Comparison of ENCODE assay signal across 9 mouse cellular contexts in the genomic region with DNA sequence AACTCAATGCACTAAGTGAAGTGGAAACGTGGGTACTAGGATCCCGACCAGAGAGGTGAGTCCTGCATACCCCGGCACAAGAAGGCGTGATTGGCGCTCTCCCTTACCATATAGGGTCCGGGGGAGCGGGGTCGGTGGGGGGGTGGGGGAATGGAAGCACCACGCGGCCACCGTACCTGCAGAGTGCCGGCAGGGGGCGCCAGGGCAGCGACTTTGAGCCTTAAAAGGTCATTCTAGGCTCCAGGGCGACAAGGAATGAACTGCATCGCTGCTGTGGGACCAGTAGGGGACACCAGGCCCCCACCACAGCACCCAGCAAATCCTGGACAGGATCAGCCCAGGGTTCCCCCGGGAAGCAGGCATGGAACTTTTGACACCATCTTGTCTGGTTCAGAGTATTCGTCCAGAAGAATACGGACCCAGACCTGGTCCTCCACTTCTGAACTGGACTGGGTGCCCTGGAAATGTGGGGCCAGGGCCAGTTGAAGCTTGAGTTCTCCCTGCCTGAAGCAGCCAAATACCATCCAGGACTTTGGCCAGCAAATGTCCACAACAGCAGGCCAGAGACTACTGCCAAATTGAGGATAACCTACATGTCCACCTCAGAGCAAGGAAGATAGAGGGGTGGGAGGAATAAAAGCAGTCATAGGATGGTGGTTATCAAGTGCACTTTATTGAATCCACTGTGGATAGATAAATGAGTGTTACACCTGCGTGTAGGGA. TPM values are rescaled to one million over a fixed set of nuclear protein-coding genes. Genes with fewer than 3 reads are reported as not detected.
DNase-seq lines count a peak whose midpoint lies in the region; ATAC-seq and TF ChIP-seq lines count a peak whose summit lies in the region.
"Had no signal": no experiment of that assay in that cellular context is flagged by ENCODE, and none has a peak within 500 bp of the region (broad histone marks: within the 10 kb centered on the region; RNA-seq: fewer than 3 reads in every experiment).

No protein-coding gene starts in this region.

- 10% methylated on average over 20 of the region's 20 CpGs for WGBS in forebrain, embryonic 12.5 days
- 6% methylated on average over 20 of the region's 20 CpGs for WGBS in lung, embryonic 15.5 days

- no peak for TF ChIP-seq POLR2A in ES-Bruce4 (IDR thresholded peaks at IDR 0.05; ENCODE audit: insufficient read depth, low read length)

- H3K4me1 ChIP-seq in ES-Bruce4 (ENCODE audit: control insufficient read depth, insufficient read depth, low read length), result peaks cover 13% of the 10 kb centered on the region
- peaks cover 12% of the 10 kb centered on the region; the same call in 1 of the 2 replicates for H3K4me1 ChIP-seq in forebrain, embryonic 12.5 days
- peaks cover 29% of the 10 kb centered on the region for H3K4me1 ChIP-seq in lung, embryonic 15.5 days

- no peaks in the 10 kb centered on the region for H3K27me3 ChIP-seq in ES-Bruce4 (ENCODE audit: control insufficient read depth, insufficient read depth, low read length, poor library complexity, severe bottlenecking)
- peaks cover 21% of the 10 kb centered on the region for H3K27me3 ChIP-seq in forebrain, embryonic 12.5 days
- no peaks in the 10 kb centered on the region for H3K27me3 ChIP-seq in lung, embryonic 15.5 days

- intact Hi-C loops in heart, postnatal 14 days (cut with DNase I), result loop anchor here (1.0 to 5.0 kb wide), 5 partner anchors 37 to 168 kb away; no protein-coding TSS in a partner anchor

- peak overlapping the region; percentile 95 for H3K27ac ChIP-seq in ES-Bruce4 (ENCODE audit: insufficient read depth, low read length)
- H3K27ac ChIP-seq in forebrain, embryonic 12.5 days, result no peak overlapping the region
- H3K27ac ChIP-seq in layer of hippocampus, adult 2 months, result no peak overlapping the region
- peak overlapping the region; percentile 57 for H3K27ac ChIP-seq in lung, embryonic 15.5 days

- peak overlapping the region; percentile 87 for H3K4me3 ChIP-seq in ES-Bruce4 (ENCODE audit: low read depth, low read length)
- H3K4me3 ChIP-seq in forebrain, embryonic 12.5 days (replicated peaks), result no peak overlapping the region
- no peak overlapping the region for H3K4me3 ChIP-seq in layer of hippocampus, adult 2 months
- peak overlapping the region; percentile 28 for H3K4me3 ChIP-seq in lung, embryonic 15.5 days

- TF ChIP-seq CTCF in ES-Bruce4 (IDR thresholded peaks at IDR 0.05; ENCODE audit: low read depth, low read length), result peak; percentile 97
- peak; percentile 97 for TF ChIP-seq CTCF in layer of hippocampus, adult 2 months (conservative IDR thresholded peaks at IDR 0.05)

- ATAC-seq in forebrain, embryonic 12.5 days (ENCODE audit: low FRiP score), result peak; percentile 46
- peak; percentile 80 for ATAC-seq in lung, embryonic 15.5 days (ENCODE audit: borderline replicate concordance, extremely low read depth, low FRiP score, low TSS enrichment)

- H3K9ac ChIP-seq in ES-Bruce4 (ENCODE audit: low read depth, poor library complexity, severe bottlenecking), result peak overlapping the region; percentile 63
- no peak overlapping the region for H3K9ac ChIP-seq in forebrain, embryonic 12.5 days
- 0 out of 2 replicates have a peak overlapping the region, but pooled peaks have one; percentile 13 for H3K9ac ChIP-seq in lung, embryonic 15.5 days

- TF ChIP-seq EP300 in ES-Bruce4 (IDR thresholded peaks at IDR 0.05; ENCODE audit: insufficient read depth, low read depth, low read length), result peak; percentile 84

- H3K36me3 ChIP-seq in ES-Bruce4 (ENCODE audit: control insufficient read depth, insufficient read depth, low read length, poor library complexity, severe bottlenecking), result no peaks in the 10 kb centered on the region
- H3K36me3 ChIP-seq in forebrain, embryonic 12.5 days (replicated peaks), result no peaks in the 10 kb centered on the region
- no peaks in the 10 kb centered on the region for H3K36me3 ChIP-seq in lung, embryonic 15.5 days

- peak overlapping the region; percentile 37 for H3K4me2 ChIP-seq in forebrain, embryonic 12.5 days
- peak overlapping the region; percentile 65 for H3K4me2 ChIP-seq in lung, embryonic 15.5 days

- peak; percentile 25 for DNase-seq in c-Kit-negative CD71-positive TER-119-positive erythroid progenitor cells, embryonic 14.5 days (ENCODE audit: low read depth, low spot score)
- peak; percentile 86 to 90 for DNase-seq in heart, postnatal 14 days
- peak; percentile 34 to 52 for DNase-seq in layer of hippocampus, adult 2 months (ENCODE audit: low spot score in 2 of 2)
- DNase-seq in ovary, adult 18-20 months (ENCODE audit: low spot score), result peak; percentile 46
- DNase-seq in thymus, postnatal 0 days (ENCODE audit: low spot score), result peak; percentile 77

- no peaks in the 10 kb centered on the region for H3K9me3 ChIP-seq in ES-Bruce4 (replicated peaks; ENCODE audit: control insufficient read depth, insufficient read depth, low read length, poor library complexity, severe bottlenecking)
- H3K9me3 ChIP-seq in forebrain, embryonic 12.5 days, result no peaks in the 10 kb centered on the region
- H3K9me3 ChIP-seq in lung, embryonic 15.5 days, result no peaks in the 10 kb centered on the region

RNA-seq across cellular contexts. Expression of a gene that starts 1.5 kb away (rescaled TPM):
- 410 and 433 TPM in 2 replicates for polyA plus RNA-seq in ES-Bruce4 (2011; ENCODE audit: insufficient read depth, insufficient read length, low read depth, missing spikeins)
- polyA plus RNA-seq in forebrain, embryonic 12.5 days (2016; fragmentation: Nextera tagmentation; extraction: Ambion mirVana), result 11.6 and 13.0 TPM in 2 replicates
- 10 to 100 TPM; 95.6 to 96.3 TPM for total RNA-seq in heart, postnatal 14 days (2021)
- total RNA-seq in layer of hippocampus, adult 2 months (2021), result 10 to 100 TPM in 1 of 2 experiments, 1 to 10 TPM in 1; 9.6 to 13.9 TPM
- polyA plus RNA-seq in lung, embryonic 15.5 days (2015; fragmentation: Nextera tagmentation; extraction: Ambion mirVana), result 238 and 246 TPM in 2 replicates
- polyA plus RNA-seq in thymus, postnatal 0 days (2015; fragmentation: Nextera tagmentation; extraction: Ambion mirVana), result 987 and 1,033 TPM in 2 replicates

RNA-seq across cellular contexts. Expression of a gene that starts 8.6 kb away (rescaled TPM):
- polyA plus RNA-seq in ES-Bruce4 (2011; ENCODE audit: insufficient read depth, insufficient read length, low read depth, missing spikeins), result not detected in 2 replicates
- not detected in 2 replicates for polyA plus RNA-seq in forebrain, embryonic 12.5 days (2016; fragmentation: Nextera tagmentation; extraction: Ambion mirVana)
- total RNA-seq in heart, postnatal 14 days (2021), result 1 to 10 TPM in 1 of 2 experiments, under 1 TPM in 1; 0.34 to 1.1 TPM
- not detected for total RNA-seq in layer of hippocampus, adult 2 months (2021)
- polyA plus RNA-seq in lung, embryonic 15.5 days (2015; fragmentation: Nextera tagmentation; extraction: Ambion mirVana), result 1.4 and 1.6 TPM in 2 replicates
- 0.73 and 0.95 TPM in 2 replicates for polyA plus RNA-seq in thymus, postnatal 0 days (2015; fragmentation: Nextera tagmentation; extraction: Ambion mirVana)

RNA-seq across cellular contexts. Expression of a gene that starts 19.8 kb away (rescaled TPM):
- not detected in 2 replicates for polyA plus RNA-seq in ES-Bruce4 (2011; ENCODE audit: insufficient read depth, insufficient read length, low read depth, missing spikeins)
- not detected in 2 replicates for polyA plus RNA-seq in forebrain, embryonic 12.5 days (2016; fragmentation: Nextera tagmentation; extraction: Ambion mirVana)
- not detected for total RNA-seq in heart, postnatal 14 days (2021)
- total RNA-seq in layer of hippocampus, adult 2 months (2021), result not detected
- not detected in 2 replicates for polyA plus RNA-seq in lung, embryonic 15.5 days (2015; fragmentation: Nextera tagmentation; extraction: Ambion mirVana)
- not detected in 2 replicates for polyA plus RNA-seq in thymus, postnatal 0 days (2015; fragmentation: Nextera tagmentation; extraction: Ambion mirVana)
- total RNA-seq: left cerebral cortex, adult 8-10 months had no signal

RNA-seq across cellular contexts. Expression of a gene that starts 42.1 kb away (rescaled TPM):
- 501 and 504 TPM in 2 replicates for polyA plus RNA-seq in ES-Bruce4 (2011; ENCODE audit: insufficient read depth, insufficient read length, low read depth, missing spikeins)
- 5.8 and 6.2 TPM in 2 replicates for polyA plus RNA-seq in forebrain, embryonic 12.5 days (2016; fragmentation: Nextera tagmentation; extraction: Ambion mirVana)
- 1 to 10 TPM; 3.1 to 4.2 TPM for total RNA-seq in heart, postnatal 14 days (2021)
- 1 to 10 TPM; 1.9 to 2.9 TPM for total RNA-seq in layer of hippocampus, adult 2 months (2021)
- polyA plus RNA-seq in lung, embryonic 15.5 days (2015; fragmentation: Nextera tagmentation; extraction: Ambion mirVana), result 47.1 and 54.5 TPM in 2 replicates
- polyA plus RNA-seq in thymus, postnatal 0 days (2015; fragmentation: Nextera tagmentation; extraction: Ambion mirVana), result 109 and 131 TPM in 2 replicates

RNA-seq across cellular contexts. Expression of a gene that starts 51.8 kb away (rescaled TPM):
- polyA plus RNA-seq in ES-Bruce4 (2011; ENCODE audit: insufficient read depth, insufficient read length, low read depth, missing spikeins), result 18.3 and 22.2 TPM in 2 replicates
- polyA plus RNA-seq in forebrain, embryonic 12.5 days (2016; fragmentation: Nextera tagmentation; extraction: Ambion mirVana), result 40.7 and 43.6 TPM in 2 replicates
- under 1 TPM; 0.07 to 0.14 TPM for total RNA-seq in heart, postnatal 14 days (2021)
- 100 to 1,000 TPM in 1 of 2 experiments, 10 to 100 TPM in 1; 93.4 to 101 TPM for total RNA-seq in layer of hippocampus, adult 2 months (2021)
- 5.3 and 5.8 TPM in 2 replicates for polyA plus RNA-seq in lung, embryonic 15.5 days (2015; fragmentation: Nextera tagmentation; extraction: Ambion mirVana)
- 2.0 and 2.5 TPM in 2 replicates for polyA plus RNA-seq in thymus, postnatal 0 days (2015; fragmentation: Nextera tagmentation; extraction: Ambion mirVana)

Comparison
In these comparisons a context has a peak if more than half of its experiments do, and no peak if none do; other contexts are left out.
1. H3K27ac ChIP-seq: peak in ES-Bruce4 (single experiment) and lung, embryonic 15.5 days (single experiment); none in forebrain, embryonic 12.5 days (single experiment) and layer of hippocampus, adult 2 months (single experiment).
2. H3K4me3 ChIP-seq: peak in ES-Bruce4 (single experiment) and lung, embryonic 15.5 days (single experiment); none in forebrain, embryonic 12.5 days (single experiment) and layer of hippocampus, adult 2 months (single experiment).
3. DNase-seq: peak in every context shown above with its lines; median percentile 88 in heart, postnatal 14 days; 77 in thymus, postnatal 0 days; 46 in ovary, adult 18-20 months; 43 in layer of hippocampus, adult 2 months; 25 in c-Kit-negative CD71-positive TER-119-positive erythroid progenitor cells, embryonic 14.5 days.
4. RNA of a gene that starts 1.5 kb away (polyA plus RNA-seq): 987 to 1,033 TPM in thymus, postnatal 0 days, 410 to 433 TPM in ES-Bruce4 and 238 to 246 TPM in lung, embryonic 15.5 days; 11.6 to 13.0 TPM in forebrain, embryonic 12.5 days; every median in the first group is over 10 times any median in the second.